Mouse (Mus musculus) olfactory bulb, adult 2 months (tissue): Measurements from ENCODE around the gene Rnf167.

Experiments
- CTCF ChIP-seq: fragments of 200-500 bp; IDR thresholded peaks from 2 replicates; pipeline ENCODE4 v1.5.1; 2012; ENCODE audit warnings: low read depth, mild to moderate bottlenecking, low read length, moderate library complexity; ENCODE audit not compliant: insufficient read depth
- POLR2A ChIP-seq: fragments of 200-500 bp; IDR thresholded peaks from 2 replicates; pipeline ENCODE4 v1.6.1; 2012; ENCODE audit warnings: mild to moderate bottlenecking, low read depth, low read length, moderate library complexity; ENCODE audit not compliant: insufficient read depth

- no peak for TF ChIP-seq CTCF
- TF ChIP-seq POLR2A: no peak
Measured at GRCm38 (mm10) chr11:70641241-70641640, 5.8 kb upstream of the Rnf167 start.
